Mouse (Mus musculus): ENCODE data around the gene Thap8. TPM values are rescaled to one million over a fixed set of nuclear protein-coding genes. Genes with fewer than 3 reads are reported as not detected.

Gene Thap8
- total RNA-seq, 2 experiments from 2014 or later = 0.51 TPM; not detected in 1

GRCm38 (mm10) chr7:30332622-30333259 is 52.8 kb downstream of the Thap8 start:
- DNase-seq (ENCODE audit: extremely low spot score in 1 of 2, low spot score in 2 of 2) = no peak
- intact Hi-C loops (cut with DNase I) = no loop called here

GRCm38 (mm10) chr7:30333436-30333835 is 53.5 kb downstream of the Thap8 start:
- intact Hi-C loops (cut with DNase I) = no loop called here
- peak; percentile 88 to 90 for DNase-seq (ENCODE audit: extremely low spot score in 1 of 2, low spot score in 2 of 2)

- DNase-seq (ENCODE audit: extremely low spot score in 1 of 2, low spot score in 2 of 2) = no peak
- intact Hi-C loops (cut with DNase I) = no loop called here
Observed at GRCm38 (mm10) chr7:30334563-30334962, 54.7 kb downstream of the Thap8 start.

- DNase-seq (ENCODE audit: extremely low spot score in 1 of 2, low spot score in 2 of 2) = peak in 1 of 2 experiments; percentile 46
- intact Hi-C loops (cut with DNase I) = loop anchor here (1.0 kb wide), 1 partner anchor 97 kb away; no protein-coding TSS in a partner anchor
Observed at GRCm38 (mm10) chr7:30335688-30336087, 55.8 kb downstream of the Thap8 start.

- peak; percentile 90 to 94 for DNase-seq (ENCODE audit: extremely low spot score in 1 of 2, low spot score in 2 of 2)
- intact Hi-C loops (cut with DNase I) = loop anchor here (1.0 kb wide), 1 partner anchor 96 kb away; no protein-coding TSS in a partner anchor
Observed at GRCm38 (mm10) chr7:30336384-30336783, 56.5 kb downstream of the Thap8 start.

- no peak for DNase-seq (ENCODE audit: extremely low spot score in 1 of 2, low spot score in 2 of 2)
- intact Hi-C loops (cut with DNase I) = no loop called here
Observed at GRCm38 (mm10) chr7:30339432-30340109, 59.7 kb downstream of the Thap8 start.

Other genes with a start within 250 kb of the Thap8 start
- 1 to 10 TPM; 6.3 to 7.4 TPM for gene Zfp14, start 228.7 kb upstream of the Thap8 start, total RNA-seq (2021)
- 1 to 10 TPM; 4.6 to 4.7 TPM for gene Zfp82, start 207.2 kb upstream of the Thap8 start, total RNA-seq (2021)
- under 1 TPM in 1 of 2 experiments, not detected in 1; 0.73 TPM for gene Gm26920, start 189.7 kb upstream of the Thap8 start, total RNA-seq (2021)
- 1 to 10 TPM; 5.5 to 8.3 TPM for gene Zfp566, start 189.6 kb upstream of the Thap8 start, total RNA-seq (2021)
- 10 to 100 TPM; 53.8 to 57.4 TPM for gene Zfp260, start 185.3 kb upstream of the Thap8 start, total RNA-seq (2021)
- gene Zfp382, start 158.2 kb upstream of the Thap8 start, total RNA-seq (2021) = 10 to 100 TPM; 30.6 to 34.5 TPM
- gene Zfp146, start 110.3 kb upstream of the Thap8 start, total RNA-seq (2021) = 10 to 100 TPM; 43.5 to 50.7 TPM
- 1 to 10 TPM; 3.6 to 4.1 TPM for gene Cox7a1, start 96.0 kb upstream of the Thap8 start, total RNA-seq (2021)
- 100 to 1,000 TPM; 204 TPM for gene Capns1, start 81.3 kb upstream of the Thap8 start, total RNA-seq (2021)
- gene Polr2i, start 48.1 kb upstream of the Thap8 start, total RNA-seq (2021) = 10 to 100 TPM; 72.1 to 73.3 TPM
- 100 to 1,000 TPM; 176 to 206 TPM for gene Tbcb, start 47.8 kb upstream of the Thap8 start, total RNA-seq (2021)
- not detected for gene Ovol3, start 44.4 kb upstream of the Thap8 start, total RNA-seq (2021)
- gene Wdr62, start 325 bp downstream of the Thap8 start, total RNA-seq (2021) = 1 to 10 TPM; 2.5 to 3.5 TPM
- gene Clip3, start 11.6 kb downstream of the Thap8 start, total RNA-seq (2021) = 100 to 1,000 TPM; 495 to 497 TPM
- 10 to 100 TPM; 45.9 to 47.5 TPM for gene Alkbh6, start 28.6 kb downstream of the Thap8 start, total RNA-seq (2021)
- 1 to 10 TPM; 5.4 to 7.5 TPM for gene Syne4, start 34.7 kb downstream of the Thap8 start, total RNA-seq (2021)
- gene E130208F15Rik, start 41.6 kb downstream of the Thap8 start, total RNA-seq (2021) = under 1 TPM; 0.45 to 0.67 TPM
- 1 to 10 TPM; 7.8 to 8.2 TPM for gene Sdhaf1, start 43.8 kb downstream of the Thap8 start, total RNA-seq (2021)
- 10 to 100 TPM; 48.1 to 48.2 TPM for gene Lrfn3, start 82.7 kb downstream of the Thap8 start, total RNA-seq (2021)
- 10 to 100 TPM; 20.8 to 20.9 TPM for gene Tyrobp, start 133.7 kb downstream of the Thap8 start, total RNA-seq (2021)
- gene Hcst, start 139.8 kb downstream of the Thap8 start, total RNA-seq (2021) = 1 to 10 TPM in 1 of 2 experiments, not detected in 1; 1.1 TPM
- 1 to 10 TPM; 2.7 to 3.6 TPM for gene Nfkbid, start 141.6 kb downstream of the Thap8 start, total RNA-seq (2021)
- gene Aplp1, start 165.4 kb downstream of the Thap8 start, total RNA-seq (2021) = 100 to 1,000 TPM; 937 to 959 TPM
- gene Kirrel2, start 177.6 kb downstream of the Thap8 start, total RNA-seq (2021) = 1 to 10 TPM; 1.2 to 4.9 TPM
- gene Nphs1, start 178.2 kb downstream of the Thap8 start, total RNA-seq (2021) = under 1 TPM; 0.26 to 0.32 TPM
- gene Prodh2, start 213.5 kb downstream of the Thap8 start, total RNA-seq (2021) = under 1 TPM in 1 of 2 experiments, not detected in 1; 0.67 TPM

Data from left cerebral cortex, postnatal 10 days (tissue).